Mouse (Mus musculus) spleen, adult 2 months (tissue): Measurements from ENCODE around the gene C1qtnf5.

ENCODE experiments used
- CTCF ChIP-seq: fragments of 200-500 bp; IDR thresholded peaks from 2 replicates; pipeline ENCODE4 v1.5.1; 2011; ENCODE audit warnings: mild to moderate bottlenecking, inconsistent platforms; ENCODE audit not compliant: insufficient read depth, insufficient read length, insufficient replicate concordance; ENCODE audit errors: extremely low read depth
- POLR2A ChIP-seq: fragments of 200-500 bp; IDR thresholded peaks from 2 replicates; pipeline ENCODE4 v1.6.1; 2011; ENCODE audit warnings: low read depth, low read length, inconsistent platforms

- TF ChIP-seq POLR2A (no peak), CTCF (no peak)
Observed at GRCm38 (mm10) chr9:44087761-44088455, 19.1 kb upstream of the C1qtnf5 start.
